Mouse (Mus musculus) CH12.LX (cell line): ENCODE results near the gene Olfr993. TPM values are rescaled to one million over a fixed set of nuclear protein-coding genes. Genes with fewer than 3 reads are reported as not detected.

Source experiments
- DNase-seq: peaks from one replicate; pipeline ENCODE4 v3.0.0-alpha.2; 2013; ENCODE audit errors: extremely low read depth
- H3K27ac ChIP-seq: 2 replicates; pipeline ENCODE4 v1.5.1; 2012; ENCODE audit warnings: low read depth, mild to moderate bottlenecking, control low read depth, moderate library complexity; ENCODE audit not compliant: insufficient read depth
- H3K27me3 ChIP-seq: replicated peaks from 2 replicates; pipeline ENCODE3; 2012; ENCODE audit warnings: inconsistent platforms
- H3K36me3 ChIP-seq, 2 experiments: replicated peaks in 1 of 2; 2 replicates each; pipeline versions ENCODE3 to v1.6.1; 2012; ENCODE audit warnings: inconsistent platforms in 1 of 2, low read length in 1 of 2, mild to moderate bottlenecking in 1 of 2, mixed read lengths in 1 of 2, moderate library complexity in 1 of 2; ENCODE audit not compliant: control insufficient read depth in 1 of 2, insufficient read depth in 1 of 2
- H3K4me1 ChIP-seq, 2 experiments: 2 replicates each; pipeline ENCODE4 v1.6.1; 2012; ENCODE audit warnings: inconsistent platforms in 1 of 2, moderate library complexity in 1 of 2; ENCODE audit not compliant: insufficient read depth in 2 of 2, control insufficient read depth in 1 of 2
- H3K4me2 ChIP-seq: 2 replicates; pipeline ENCODE4 v1.6.1; 2012; ENCODE audit warnings: low read depth, mild to moderate bottlenecking, control low read depth; ENCODE audit not compliant: poor library complexity, insufficient read depth, severe bottlenecking
- H3K4me3 ChIP-seq, 3 experiments: fragments of 150-350 bp in 1 of 3; sonication (generic) in 1 of 3; replicated peaks in 1 of 3; 2 replicates each; pipeline versions ENCODE3 to v1.5.1; 2011 to 2012; ENCODE audit warnings: low read depth in 2 of 3, low read length in 2 of 3, mild to moderate bottlenecking in 2 of 3, moderate library complexity in 2 of 3, control low read depth in 1 of 3, improper control_type of control experiment in 1 of 3, inconsistent platforms in 1 of 3, mixed read lengths in 1 of 3; ENCODE audit not compliant: poor library complexity in 1 of 3
- H3K79me2 ChIP-seq: replicated peaks from 2 replicates; pipeline ENCODE4 v1.6.1; 2012; ENCODE audit warnings: mild to moderate bottlenecking, moderate library complexity; ENCODE audit not compliant: control insufficient read depth, poor library complexity, insufficient read depth, severe bottlenecking; ENCODE audit errors: extremely low read depth
- H3K9ac ChIP-seq: 2 replicates; pipeline ENCODE4 v1.6.1; 2012; ENCODE audit warnings: low read depth, mild to moderate bottlenecking, control low read depth, moderate library complexity; ENCODE audit not compliant: insufficient read depth
- H3K9me3 ChIP-seq: replicated peaks from 2 replicates; pipeline ENCODE3; 2012; ENCODE audit warnings: low read length, inconsistent platforms, mixed read lengths
- CHD1 ChIP-seq: IDR thresholded peaks from 2 replicates; pipeline ENCODE4 v1.6.1; 2012; ENCODE audit warnings: low read depth, low read length, improper control_type of control experiment, inconsistent platforms
- CHD2 ChIP-seq: IDR thresholded peaks from 2 replicates; pipeline ENCODE4 v1.6.1; 2011; ENCODE audit warnings: low read length, improper control_type of control experiment
- MEF2A ChIP-seq: IDR thresholded peaks from 2 replicates; pipeline ENCODE4 v1.6.1; 2014; ENCODE audit warnings: low read depth, mild to moderate bottlenecking, inconsistent platforms, low read length, improper control_type of control experiment, borderline replicate concordance
- dilution Hi-C: fragments of 300-500 bp; cut with MboI; formaldehyde crosslinking; loops from 2 replicates; pipeline ENCODE4 v1.14.3; 2020; ENCODE audit warnings: low sequenced_read_pairs; ENCODE audit not compliant: extremely low pct_unique_long_range_greater_than_20kb, extremely low pct_ligation_motif_present
- in situ Hi-C: fragments of 300-500 bp; cut with MboI; formaldehyde crosslinking; loops from 3 replicates; pipeline ENCODE4 v1.14.3; 2019; ENCODE audit warnings: low sequenced_read_pairs, low pct_ligation_motif_present, low pct_unique_long_range_greater_than_20kb, mixed read lengths
- polyA plus RNA-seq: library from polyadenylated mRNA; unstranded; fragments of >175 nt; gene quantifications from 2 replicates; pipeline ENCODE4 v1.2.1, GENCODE M21; 2012; ENCODE audit warnings: low read depth; ENCODE audit not compliant: insufficient read length
- total RNA-seq, 2 experiments: library from RNA; depleted of rRNA; stranded (reverse); fragments of 300-350 nt in 1 of 2; fragments of >200 nt in 1 of 2; gene quantifications; 2 replicates each; pipeline ENCODE4 v1.2.3; 2012 to 2014

Olfr993 gene
- total and polyA plus RNA-seq, 3 experiments = not detected

- Histone ChIP-seq H3K27me3 (peaks cover 2% of the 10 kb centered on the region), H3K27ac (no peak within 1 kb of the TSS), H3K4me1 (no peaks in the 10 kb centered on the region), H3K79me2 (no peaks in the 10 kb centered on the region), H3K9ac (no peak within 1 kb of the TSS), H3K9me3 (no peaks in the 10 kb centered on the region), H3K4me2 (peak within 1 kb of the TSS; percentile 61; the same call in 1 of the 2 replicates), H3K4me3 (no peak within 1 kb of the TSS), H3K36me3 (no peaks in the 10 kb centered on the region)
- dilution Hi-C loops (no loop called here), in situ Hi-C loops (no loop called here)
- TF ChIP-seq MEF2A (no peak), CHD1 (no peak), CHD2 (no peak)
- DNase-seq = no peak
These were observed 5.3 kb downstream of the Olfr993 start, which contains the start of gene Olfr992 for GRCm38 (mm10) chr2:85409369-85409768. Gene Olfr992, minus strand, starts transcription at chr2:85409469.

Other genes with a start within 250 kb of the Olfr993 start
- 0.04 TPM in 1 of 2 replicates, not detected in the other for gene Lrrc55, start 217.7 kb downstream of the Olfr993 start, total RNA-seq (2012; rRNA removed)
- gene Lrrc55, start 217.7 kb downstream of the Olfr993 start, total RNA-seq (2014; rRNA removed) = not detected in 2 replicates
- 0.08 TPM in 1 of 2 replicates, not detected in the other for gene Lrrc55, start 217.7 kb downstream of the Olfr993 start, polyA plus RNA-seq
- gene Olfr987, start 75.6 kb downstream of the Olfr993 start, total RNA-seq (2012; rRNA removed) = not detected in 2 replicates
- not detected in 2 replicates for gene Olfr987, start 75.6 kb downstream of the Olfr993 start, total RNA-seq (2014; rRNA removed)
- not detected in 2 replicates for gene Olfr987, start 75.6 kb downstream of the Olfr993 start, polyA plus RNA-seq
- gene Olfr988, start 51.6 kb downstream of the Olfr993 start, total RNA-seq (2012; rRNA removed) = not detected in 2 replicates
- gene Olfr988, start 51.6 kb downstream of the Olfr993 start, total RNA-seq (2014; rRNA removed) = not detected in 2 replicates
- gene Olfr988, start 51.6 kb downstream of the Olfr993 start, polyA plus RNA-seq = not detected in 2 replicates
- gene Olfr992, start 5.4 kb downstream of the Olfr993 start, total RNA-seq (2012; rRNA removed) = not detected in 2 replicates
- not detected in 2 replicates for gene Olfr992, start 5.4 kb downstream of the Olfr993 start, total RNA-seq (2014; rRNA removed)
- gene Olfr992, start 5.4 kb downstream of the Olfr993 start, polyA plus RNA-seq = not detected in 2 replicates
- not detected in 2 replicates for gene Olfr994, start 21.6 kb upstream of the Olfr993 start, total RNA-seq (2012; rRNA removed)
- not detected in 2 replicates for gene Olfr994, start 21.6 kb upstream of the Olfr993 start, total RNA-seq (2014; rRNA removed)
- not detected in 2 replicates for gene Olfr994, start 21.6 kb upstream of the Olfr993 start, polyA plus RNA-seq
- not detected in 2 replicates for gene Olfr995, start 28.8 kb upstream of the Olfr993 start, total RNA-seq (2012; rRNA removed)
- gene Olfr995, start 28.8 kb upstream of the Olfr993 start, total RNA-seq (2014; rRNA removed) = not detected in 2 replicates
- not detected in 2 replicates for gene Olfr995, start 28.8 kb upstream of the Olfr993 start, polyA plus RNA-seq
- not detected in 2 replicates for gene 4833423E24Rik, start 104.1 kb upstream of the Olfr993 start, total RNA-seq (2012; rRNA removed)
- gene 4833423E24Rik, start 104.1 kb upstream of the Olfr993 start, total RNA-seq (2014; rRNA removed) = not detected in 2 replicates
- not detected in 2 replicates for gene 4833423E24Rik, start 104.1 kb upstream of the Olfr993 start, polyA plus RNA-seq
- gene Olfr996, start 164.3 kb upstream of the Olfr993 start, total RNA-seq (2012; rRNA removed) = not detected in 2 replicates
- not detected in 2 replicates for gene Olfr996, start 164.3 kb upstream of the Olfr993 start, total RNA-seq (2014; rRNA removed)
- gene Olfr996, start 164.3 kb upstream of the Olfr993 start, polyA plus RNA-seq = not detected in 2 replicates
- gene Olfr998, start 174.1 kb upstream of the Olfr993 start, total RNA-seq (2012; rRNA removed) = not detected in 2 replicates
- gene Olfr998, start 174.1 kb upstream of the Olfr993 start, total RNA-seq (2014; rRNA removed) = not detected in 2 replicates
- gene Olfr998, start 174.1 kb upstream of the Olfr993 start, polyA plus RNA-seq = not detected in 2 replicates
- gene Olfr1000, start 197.0 kb upstream of the Olfr993 start, total RNA-seq (2012; rRNA removed) = not detected in 2 replicates
- gene Olfr1000, start 197.0 kb upstream of the Olfr993 start, total RNA-seq (2014; rRNA removed) = not detected in 2 replicates
- gene Olfr1000, start 197.0 kb upstream of the Olfr993 start, polyA plus RNA-seq = not detected in 2 replicates
- gene Olfr1002, start 235.8 kb upstream of the Olfr993 start, total RNA-seq (2012; rRNA removed) = not detected in 2 replicates
- not detected in 2 replicates for gene Olfr1002, start 235.8 kb upstream of the Olfr993 start, total RNA-seq (2014; rRNA removed)
- gene Olfr1002, start 235.8 kb upstream of the Olfr993 start, polyA plus RNA-seq = not detected in 2 replicates
- gene Olfr154, start 249.6 kb upstream of the Olfr993 start, total RNA-seq (2012; rRNA removed) = not detected in 2 replicates
- not detected in 2 replicates for gene Olfr154, start 249.6 kb upstream of the Olfr993 start, total RNA-seq (2014; rRNA removed)
- gene Olfr154, start 249.6 kb upstream of the Olfr993 start, polyA plus RNA-seq = not detected in 2 replicates